Mouse (Mus musculus): ENCODE measurements around the gene Pde8b. TPM values are rescaled to one million over a fixed set of nuclear protein-coding genes. Genes with fewer than 3 reads are reported as not detected.

Pde8b gene
- polyA plus RNA-seq, 1 experiment from 2014 or later = 0.63 TPM

- TF ChIP-seq CTCF (IDR thresholded peaks at IDR 0.05; ENCODE audit: low read depth) (no peak), EP300 (IDR thresholded peaks at IDR 0.05; ENCODE audit: low read depth) (no peak)
- Histone ChIP-seq H3K4me1 (ENCODE audit: insufficient read depth) (no peaks in the 10 kb centered on the region), H3K27me3 (ENCODE audit: insufficient read depth, low read length) (no peaks in the 10 kb centered on the region), H3K4me2 (ENCODE audit: low read depth, low read length) (no peak overlapping the region), H3K9ac (replicated peaks) (no peak overlapping the region), H3K27ac (ENCODE audit: low read depth) (no peak overlapping the region), H3K9me3 (ENCODE audit: low read length) (no peaks in the 10 kb centered on the region), H3K36me3 (replicated peaks; ENCODE audit: insufficient read depth, low read length) (no peaks in the 10 kb centered on the region), H3K4me3 (ENCODE audit: low read depth, low read length) (no peak overlapping the region)
- 83% methylated on average over 3 of the region's 3 CpGs for WGBS (ENCODE audit: insufficient replicate concordance)
- no peak for ATAC-seq
- DNase-seq = no peak
Observed at GRCm38 (mm10) chr13:95202151-95202758, 47.9 kb downstream of the Pde8b start.

- WGBS (ENCODE audit: insufficient replicate concordance) = 68% methylated on average over 8 of the region's 8 CpGs
- no peak overlapping the region for H3K27ac ChIP-seq (ENCODE audit: low read depth)
- no peaks in the 10 kb centered on the region for H3K9me3 ChIP-seq (ENCODE audit: low read length)
- no peak for TF ChIP-seq CTCF (IDR thresholded peaks at IDR 0.05; ENCODE audit: low read depth)
- no peak for TF ChIP-seq EP300 (IDR thresholded peaks at IDR 0.05; ENCODE audit: low read depth)
- H3K36me3 ChIP-seq (replicated peaks; ENCODE audit: insufficient read depth, low read length) = no peaks in the 10 kb centered on the region
- H3K4me2 ChIP-seq (ENCODE audit: low read depth, low read length) = no peak overlapping the region
- no peak for ATAC-seq
- H3K27me3 ChIP-seq (ENCODE audit: insufficient read depth, low read length) = no peaks in the 10 kb centered on the region
- H3K9ac ChIP-seq (replicated peaks) = no peak overlapping the region
- H3K4me1 ChIP-seq (ENCODE audit: insufficient read depth) = no peaks in the 10 kb centered on the region
- no peak overlapping the region for H3K4me3 ChIP-seq (ENCODE audit: low read depth, low read length)
- no peak for DNase-seq
Observed at GRCm38 (mm10) chr13:95200817-95201216, 49.3 kb downstream of the Pde8b start.

GRCm38 (mm10) chr13:95200036-95200435, 50.1 kb downstream of the Pde8b start:
- Histone ChIP-seq H3K36me3 (replicated peaks; ENCODE audit: insufficient read depth, low read length) (no peaks in the 10 kb centered on the region), H3K27ac (ENCODE audit: low read depth) (no peak overlapping the region)

GRCm38 (mm10) chr13:95196106-95196705, 53.9 kb downstream of the Pde8b start:
- DNase-seq (no peak), ATAC-seq (no peak)
- no peak overlapping the region for H3K4me2 ChIP-seq (ENCODE audit: low read depth, low read length)
- H3K9me3 ChIP-seq (ENCODE audit: low read length) = no peaks in the 10 kb centered on the region
- 72% methylated on average over 7 of the region's 7 CpGs for WGBS (ENCODE audit: insufficient replicate concordance)
- no peak for TF ChIP-seq EP300 (IDR thresholded peaks at IDR 0.05; ENCODE audit: low read depth)
- TF ChIP-seq CTCF (IDR thresholded peaks at IDR 0.05; ENCODE audit: low read depth) = no peak
- no peak overlapping the region for H3K27ac ChIP-seq (ENCODE audit: low read depth)
- no peaks in the 10 kb centered on the region for H3K4me1 ChIP-seq (ENCODE audit: insufficient read depth)
- H3K4me3 ChIP-seq (ENCODE audit: low read depth, low read length) = no peak overlapping the region
- no peaks in the 10 kb centered on the region for H3K36me3 ChIP-seq (replicated peaks; ENCODE audit: insufficient read depth, low read length)
- no peaks in the 10 kb centered on the region for H3K27me3 ChIP-seq (ENCODE audit: insufficient read depth, low read length)
- H3K9ac ChIP-seq (replicated peaks) = no peak overlapping the region

More at GRCm38 (mm10) chr13:95200036-95200435, 50.1 kb downstream of the Pde8b start:
- no peak overlapping the region for H3K9ac ChIP-seq (replicated peaks)
- no peak for DNase-seq
- H3K4me3 ChIP-seq (ENCODE audit: low read depth, low read length) = no peak overlapping the region
- no peak overlapping the region for H3K4me2 ChIP-seq (ENCODE audit: low read depth, low read length)
- no peaks in the 10 kb centered on the region for H3K4me1 ChIP-seq (ENCODE audit: insufficient read depth)
- no peaks in the 10 kb centered on the region for H3K9me3 ChIP-seq (ENCODE audit: low read length)
- no peaks in the 10 kb centered on the region for H3K27me3 ChIP-seq (ENCODE audit: insufficient read depth, low read length)
- TF ChIP-seq EP300 (IDR thresholded peaks at IDR 0.05; ENCODE audit: low read depth) = no peak
- TF ChIP-seq CTCF (IDR thresholded peaks at IDR 0.05; ENCODE audit: low read depth) = no peak
- ATAC-seq = no peak

- ATAC-seq = no peak
- Histone ChIP-seq H3K4me2 (ENCODE audit: low read depth, low read length) (no peak overlapping the region), H3K27me3 (ENCODE audit: insufficient read depth, low read length) (no peaks in the 10 kb centered on the region), H3K9ac (replicated peaks) (no peak overlapping the region), H3K27ac (ENCODE audit: low read depth) (no peak overlapping the region), H3K36me3 (replicated peaks; ENCODE audit: insufficient read depth, low read length) (no peaks in the 10 kb centered on the region), H3K4me3 (ENCODE audit: low read depth, low read length) (no peak overlapping the region), H3K9me3 (ENCODE audit: low read length) (no peaks in the 10 kb centered on the region), H3K4me1 (ENCODE audit: insufficient read depth) (no peaks in the 10 kb centered on the region)
- DNase-seq = no peak
- TF ChIP-seq EP300 (IDR thresholded peaks at IDR 0.05; ENCODE audit: low read depth) (no peak), CTCF (IDR thresholded peaks at IDR 0.05; ENCODE audit: low read depth) (no peak)
- 69% methylated on average over 5 of the region's 5 CpGs for WGBS (ENCODE audit: insufficient replicate concordance)
Observed at GRCm38 (mm10) chr13:95191951-95192350, 58.2 kb downstream of the Pde8b start.

- no peaks in the 10 kb centered on the region for H3K9me3 ChIP-seq (ENCODE audit: low read length)
- H3K4me1 ChIP-seq (ENCODE audit: insufficient read depth) = no peaks in the 10 kb centered on the region
- DNase-seq = no peak
- H3K4me2 ChIP-seq (ENCODE audit: low read depth, low read length) = no peak overlapping the region
- H3K27ac ChIP-seq (ENCODE audit: low read depth) = no peak overlapping the region
- no peak overlapping the region for H3K9ac ChIP-seq (replicated peaks)
- no peak overlapping the region for H3K4me3 ChIP-seq (ENCODE audit: low read depth, low read length)
- no peaks in the 10 kb centered on the region for H3K36me3 ChIP-seq (replicated peaks; ENCODE audit: insufficient read depth, low read length)
- no peak for ATAC-seq
- no peaks in the 10 kb centered on the region for H3K27me3 ChIP-seq (ENCODE audit: insufficient read depth, low read length)
- WGBS (ENCODE audit: insufficient replicate concordance) = 71% methylated on average over 2 of the region's 2 CpGs
- TF ChIP-seq EP300 (IDR thresholded peaks at IDR 0.05; ENCODE audit: low read depth) (no peak), CTCF (IDR thresholded peaks at IDR 0.05; ENCODE audit: low read depth) (no peak)
Observed at GRCm38 (mm10) chr13:95189111-95189510, 61.0 kb downstream of the Pde8b start.
